Mouse (Mus musculus) spleen, embryonic (tissue): ENCODE data around the gene Armh3.

ENCODE experiments used
- CTCF ChIA-PET: fragments of 350-600 bp; sonication (Branson Sonifier 250); formaldehyde crosslinking; loops from one replicate; lab custom pipeline; 2022; lab: Charles Lee

Armh3 gene

GRCm38 (mm10) chr19:45997785-45998693 is at the start of gene Armh3:
Gene Armh3 (minus strand): TSS chr19:45998488.
- CTCF ChIA-PET = interaction anchor here (0.6 to 0.7 kb wide), 2 partner anchors 12 to 222 kb away, joined by 12 to 14 read pairs; no protein-coding TSS in a partner anchor

GRCm38 (mm10) chr19:46047426-46047825 is 49.1 kb upstream of the Armh3 start:
- CTCF ChIA-PET = interaction anchor here (0.6 kb wide), 1 partner anchor 396 kb away, joined by 3 read pairs; no protein-coding TSS in a partner anchor

DNA sequence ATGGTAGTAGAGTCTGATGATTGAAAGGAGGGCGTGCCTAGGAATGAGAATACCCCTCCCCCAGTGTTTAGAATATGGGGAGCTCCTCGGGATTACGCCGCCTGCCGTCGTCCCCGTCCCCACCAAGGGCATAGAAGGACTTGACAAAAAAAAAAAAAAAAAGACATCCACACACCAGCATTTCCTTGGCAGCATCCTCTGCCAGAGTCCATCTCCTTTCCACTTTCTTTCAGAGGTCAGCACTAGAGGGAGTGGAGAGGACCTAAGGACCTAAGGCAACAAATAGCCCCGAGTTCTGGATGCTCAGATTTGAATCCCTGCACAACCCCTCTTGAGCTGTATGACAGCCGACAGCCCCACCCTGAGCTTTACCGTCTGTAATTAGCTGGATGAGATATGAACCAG is 48.3 kb upstream of the Armh3 start:
- CTCF ChIA-PET = no interaction called here

- CTCF ChIA-PET = interaction anchor here (0.6 to 1.0 kb wide), 3 partner anchors 10 to 1794 kb away, joined by 3 to 5 read pairs (median 4); no protein-coding TSS in a partner anchor
Measured at GRCm38 (mm10) chr19:46045696-46046311, 47.5 kb upstream of the Armh3 start.

DNA sequence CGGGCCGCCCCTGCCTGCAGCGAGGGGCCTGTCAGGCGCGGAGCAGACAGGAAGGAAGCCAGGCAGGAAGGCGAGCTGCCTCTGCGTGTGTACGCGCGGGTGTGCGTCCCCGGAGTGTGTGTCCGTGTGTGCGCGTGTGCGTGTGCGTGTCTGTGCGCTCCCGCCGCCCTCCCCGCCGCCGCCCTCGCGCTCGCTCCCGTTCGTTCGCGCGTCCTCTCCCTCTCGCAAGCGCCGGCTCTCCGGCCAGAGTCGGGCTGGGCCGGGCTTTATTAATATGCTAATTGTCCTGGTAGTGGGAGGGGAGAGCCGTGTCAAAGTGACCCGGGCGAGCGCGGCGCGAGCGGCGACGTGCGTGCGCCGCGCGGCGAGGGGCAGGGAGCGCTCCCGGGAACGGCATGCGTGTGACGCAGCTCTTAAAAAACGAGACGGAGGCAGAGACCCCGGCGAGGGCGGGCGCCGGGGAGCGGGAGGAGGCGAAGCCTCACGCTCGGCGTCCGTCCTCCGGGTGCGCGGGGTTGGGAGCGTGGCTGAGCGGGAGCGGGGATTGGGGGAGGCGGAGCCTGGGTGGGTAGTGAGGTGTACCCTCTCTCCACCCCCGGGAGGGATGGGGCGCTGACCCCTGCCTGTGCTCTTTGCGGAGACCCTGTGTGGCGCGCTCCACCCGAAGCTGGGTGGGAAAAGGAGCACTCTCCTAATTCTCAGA is 46.9 kb upstream of the Armh3 start, which contains the start of gene Ldb1:
Gene Ldb1, minus strand, starts transcription at position 222 of the 703 bp plus-strand sequence.
- CTCF ChIA-PET = interaction anchor here (1.0 kb wide), 1 partner anchor 11 kb away, joined by 3 read pairs; no protein-coding TSS in a partner anchor

DNA sequence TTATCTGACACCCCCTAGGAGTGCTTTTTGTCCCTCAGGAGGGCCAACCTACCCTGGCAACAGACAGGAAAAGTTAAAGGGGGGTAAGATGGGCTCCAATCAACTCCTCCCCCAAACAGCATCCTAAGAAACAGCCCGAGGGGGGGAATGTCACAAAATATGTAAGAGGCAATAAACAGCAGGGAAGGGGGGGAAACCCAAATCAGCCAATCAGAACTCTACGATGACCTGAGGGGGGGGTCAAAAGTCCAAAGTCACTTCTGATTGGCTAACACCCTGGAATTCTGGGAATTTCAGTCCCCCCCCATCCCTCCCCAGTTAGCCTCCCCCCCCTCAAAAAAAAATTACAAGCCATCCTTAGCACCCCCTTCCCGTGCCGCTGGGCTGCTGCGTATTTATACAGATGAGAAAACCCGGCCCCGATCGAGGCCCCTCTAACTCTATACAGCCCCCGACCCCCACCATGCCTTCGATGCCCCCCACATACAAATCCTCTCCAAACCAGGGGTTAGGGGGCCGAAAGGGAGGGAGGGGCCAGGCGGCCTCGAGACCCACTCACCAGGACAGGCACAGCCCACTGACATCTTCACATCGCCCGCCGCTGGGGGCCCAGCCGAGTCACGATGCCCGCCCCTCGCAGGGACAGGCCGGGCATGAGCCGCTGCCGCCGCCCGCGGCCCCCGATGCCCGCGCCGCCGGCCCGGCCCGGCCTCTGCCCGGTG is 46.1 kb upstream of the Armh3 start, which contains the start of gene Pprc1:
Gene Pprc1, plus strand, starts transcription at position 616 of the 722 bp plus-strand sequence.
- CTCF ChIA-PET = no interaction called here

GRCm38 (mm10) chr19:46043380-46043779 is 45.1 kb upstream of the Armh3 start:
- CTCF ChIA-PET = interaction anchor here (0.6 kb wide), 2 partner anchors 55 to 363 kb away, joined by 3 to 4 read pairs; no protein-coding TSS in a partner anchor

GRCm38 (mm10) chr19:46042476-46043011 is 44.3 kb upstream of the Armh3 start:
- CTCF ChIA-PET = no interaction called here

DNA sequence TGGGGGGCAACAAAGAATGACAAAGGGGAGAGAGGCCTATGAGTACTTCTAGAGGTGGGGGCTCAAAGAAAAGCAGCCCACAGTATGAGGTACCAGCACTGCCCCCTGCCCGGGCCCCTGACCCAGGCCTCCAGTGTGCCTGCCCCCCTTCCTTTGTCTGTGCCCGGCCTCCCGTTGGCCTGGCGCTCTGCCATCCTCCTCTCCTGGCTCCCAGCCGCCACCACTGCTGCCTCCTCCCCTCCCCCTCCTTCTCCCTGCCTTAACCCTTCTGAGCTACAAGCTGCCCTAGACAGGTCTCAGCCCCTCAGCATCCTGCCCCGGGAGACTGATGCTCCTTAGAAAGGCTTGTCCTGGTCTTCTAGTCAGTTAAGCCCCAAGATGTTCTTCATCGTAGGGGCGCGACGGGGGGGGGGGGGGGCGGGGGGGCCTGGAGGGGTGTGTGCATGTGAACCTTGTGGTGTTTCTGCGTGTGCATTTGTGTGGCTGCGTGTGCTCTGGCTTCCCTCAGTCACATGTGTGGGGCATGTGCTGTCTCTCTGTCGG is 43.7 kb upstream of the Armh3 start:
- CTCF ChIA-PET = no interaction called here

DNA sequence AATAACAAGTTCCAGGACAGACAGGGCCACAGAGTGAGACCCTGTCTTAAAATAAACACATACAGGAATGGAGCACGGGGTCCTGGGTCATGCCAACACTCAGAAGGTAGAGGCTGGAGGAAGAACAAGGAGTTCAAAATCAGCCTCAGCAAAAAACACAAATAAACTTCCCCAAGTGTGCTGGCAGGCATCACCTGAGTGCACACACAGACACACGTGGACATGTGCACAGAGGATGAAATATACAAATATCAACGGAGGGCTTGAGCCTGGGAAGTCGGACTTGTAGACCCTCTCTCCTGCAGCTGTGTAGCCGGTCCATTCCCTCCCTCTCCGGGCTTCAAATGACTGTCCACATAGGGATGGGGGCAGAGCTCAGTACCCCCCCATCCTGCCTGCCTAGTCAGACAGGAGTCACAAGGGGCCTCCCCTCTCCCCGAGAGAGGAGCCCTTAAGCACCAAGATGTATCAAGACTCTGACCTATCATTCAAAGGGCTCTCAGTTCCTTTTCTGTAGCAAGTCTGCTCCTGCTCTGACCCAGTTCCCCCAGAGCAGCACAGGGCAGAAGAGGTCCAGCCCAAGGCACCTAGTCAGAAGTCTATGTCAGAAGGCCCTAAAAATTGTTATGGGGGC is 43.1 kb upstream of the Armh3 start:
- CTCF ChIA-PET = no interaction called here

DNA sequence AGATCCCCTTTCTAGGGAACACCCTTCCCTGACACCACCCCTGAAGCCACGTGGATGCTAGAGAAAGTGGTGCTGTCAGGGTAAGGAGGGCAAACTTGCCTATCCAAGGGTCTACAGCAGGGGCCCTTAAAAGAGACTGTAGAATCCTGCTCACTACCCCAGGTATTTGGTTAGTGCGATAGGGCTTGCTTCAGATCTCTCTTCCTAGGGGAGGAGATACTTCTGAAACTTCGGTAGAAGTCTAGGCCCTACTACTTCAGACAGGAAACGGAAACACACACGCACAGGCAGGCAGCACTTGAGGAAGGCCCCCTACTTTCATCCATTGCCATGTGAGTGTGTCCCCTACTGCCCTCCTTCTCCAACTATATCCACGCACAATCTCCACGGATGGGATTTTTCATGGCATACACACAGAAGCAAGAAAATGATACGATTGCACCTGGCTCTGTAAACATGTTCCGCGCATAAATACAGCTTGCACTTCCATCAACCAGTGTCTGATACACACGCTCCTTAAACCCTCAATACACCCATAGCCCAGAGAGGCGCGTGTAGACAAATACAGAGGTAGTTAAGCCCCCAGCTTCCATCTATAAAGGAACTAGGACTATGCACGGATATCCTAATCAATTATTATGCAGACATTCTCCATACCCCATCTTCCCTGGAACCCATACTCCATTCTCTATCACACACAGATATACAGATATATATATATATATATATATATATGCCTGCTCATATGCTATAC is 42.0 kb upstream of the Armh3 start:
- CTCF ChIA-PET = interaction anchor here (0.7 to 1.1 kb wide), 2 partner anchors 9 to 16 kb away, joined by 3 to 6 read pairs; no protein-coding TSS in a partner anchor

- CTCF ChIA-PET = interaction anchor here (0.6 kb wide), 2 partner anchors 49 to 879 kb away, joined by 3 to 4 read pairs; no protein-coding TSS in a partner anchor
Measured at GRCm38 (mm10) chr19:46039478-46039877, 41.2 kb upstream of the Armh3 start.

- CTCF ChIA-PET = interaction anchor here (0.6 kb wide), 2 partner anchors 50 to 878 kb away, joined by 3 to 4 read pairs; no protein-coding TSS in a partner anchor
Measured at GRCm38 (mm10) chr19:46038851-46039260, 40.6 kb upstream of the Armh3 start.

GRCm38 (mm10) chr19:46037925-46038850 is 39.9 kb upstream of the Armh3 start:
- CTCF ChIA-PET = interaction anchor here (0.6 kb wide), 1 partner anchor 250 kb away, joined by 3 read pairs; no protein-coding TSS in a partner anchor

DNA sequence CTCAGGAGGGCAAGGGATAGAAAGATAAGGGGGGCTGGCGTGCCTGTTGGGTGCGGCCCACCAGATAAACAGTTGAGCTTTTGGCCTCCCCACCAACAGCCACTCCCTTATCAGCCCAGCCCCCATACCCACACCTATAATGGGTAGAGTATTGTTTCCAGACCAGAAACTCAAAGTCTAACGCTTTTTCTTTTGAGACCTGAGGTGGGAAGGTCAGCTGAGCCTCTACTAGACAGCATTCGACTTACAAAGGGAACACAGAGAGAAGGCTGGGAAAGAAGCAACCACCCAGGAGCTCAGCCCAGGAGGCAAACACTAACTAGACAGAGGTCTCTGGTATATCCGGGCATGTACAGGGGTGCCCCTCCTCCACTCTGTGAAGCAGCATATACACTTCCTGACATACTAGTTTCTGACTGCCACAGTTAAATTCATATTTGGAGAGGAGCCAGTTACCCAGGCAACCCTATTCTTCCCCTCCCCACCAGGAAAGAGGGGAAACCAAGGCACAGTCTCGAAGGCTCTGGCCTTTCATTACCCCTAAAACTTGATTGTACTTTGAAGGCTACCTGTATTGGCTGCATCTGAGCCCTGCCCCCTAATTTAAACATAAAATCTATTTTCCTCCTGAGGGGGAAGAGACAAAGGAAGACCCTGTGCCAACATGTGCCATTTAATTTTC is 39.1 kb upstream of the Armh3 start:
- CTCF ChIA-PET = interaction anchor here (0.5 kb wide), 1 partner anchor 860 kb away, joined by 6 read pairs; no protein-coding TSS in a partner anchor

- CTCF ChIA-PET = interaction anchor here (0.5 to 0.6 kb wide), 3 partner anchors 492 to 859 kb away, joined by 3 to 6 read pairs (median 6); no protein-coding TSS in a partner anchor
Measured at GRCm38 (mm10) chr19:46036477-46037242, 38.4 kb upstream of the Armh3 start.
